Mouse (Mus musculus): ENCODE results near the gene Cacna2d1. TPM values are rescaled to one million over a fixed set of nuclear protein-coding genes. Genes with fewer than 3 reads are reported as not detected.
A peak's percentile ranks its signal among the peaks of the same experiment; 100 is the strongest.

Gene Cacna2d1
- polyA plus RNA-seq, 1 experiment from 2014 or later: 44.3 TPM

GRCm38 (mm10) chr5:15985901-15986300 is 51.4 kb downstream of the Cacna2d1 start:
- 9% methylated on average over 4 of the region's 4 CpGs for WGBS
- H3K27me3 ChIP-seq: peaks cover 80% of the 10 kb centered on the region

GRCm38 (mm10) chr5:15991428-15992139 is 57.1 kb downstream of the Cacna2d1 start:
- Histone ChIP-seq H3K9me3 (no peaks in the 10 kb centered on the region), H3K4me1 (replicated peaks) (peaks cover 26% of the 10 kb centered on the region), H3K4me3 (no peak overlapping the region), H3K4me2 (peak overlapping the region; percentile 33), H3K36me3 (no peaks in the 10 kb centered on the region), H3K27ac (replicated peaks) (peak overlapping the region; percentile 81), H3K9ac (peak overlapping the region; percentile 2; the same call in 1 of the 2 replicates), H3K27me3 (peaks cover 64% of the 10 kb centered on the region)
- 36% methylated on average over 12 of the region's 12 CpGs for WGBS
- ATAC-seq (ENCODE audit: low read depth): peak; percentile 68

More at GRCm38 (mm10) chr5:15985901-15986300, 51.4 kb downstream of the Cacna2d1 start:
- Histone ChIP-seq H3K4me3 (no peak overlapping the region), H3K27ac (replicated peaks) (no peak overlapping the region), H3K36me3 (no peaks in the 10 kb centered on the region), H3K4me1 (replicated peaks) (peaks cover 40% of the 10 kb centered on the region), H3K9ac (no peak overlapping the region), H3K4me2 (no peak overlapping the region), H3K9me3 (no peaks in the 10 kb centered on the region)
- ATAC-seq (ENCODE audit: low read depth): peak; percentile 95

- 17% methylated on average over 4 of the region's 4 CpGs for WGBS
Observed at GRCm38 (mm10) chr5:15993252-15993944, 58.9 kb downstream of the Cacna2d1 start.

GRCm38 (mm10) chr5:15997190-15997589 is 62.7 kb downstream of the Cacna2d1 start:
- peaks cover 63% of the 10 kb centered on the region for H3K27me3 ChIP-seq
- WGBS: 85% methylated on average over 3 of the region's 3 CpGs
- H3K9ac ChIP-seq: no peak overlapping the region
- ATAC-seq (ENCODE audit: low read depth): no peak
- H3K27ac ChIP-seq (replicated peaks): no peak overlapping the region
- H3K4me2 ChIP-seq: no peak overlapping the region
- H3K36me3 ChIP-seq: no peaks in the 10 kb centered on the region
- H3K4me1 ChIP-seq (replicated peaks): peaks cover 14% of the 10 kb centered on the region
- no peak overlapping the region for H3K4me3 ChIP-seq
- H3K9me3 ChIP-seq: no peaks in the 10 kb centered on the region

More at GRCm38 (mm10) chr5:15993252-15993944, 58.9 kb downstream of the Cacna2d1 start:
- peak; percentile 74 for ATAC-seq (ENCODE audit: low read depth)
- Histone ChIP-seq H3K27ac (replicated peaks) (peak overlapping the region; percentile 46; the same call in 1 of the 2 replicates), H3K4me1 (replicated peaks) (peaks cover 26% of the 10 kb centered on the region), H3K9me3 (no peaks in the 10 kb centered on the region), H3K9ac (no peak overlapping the region), H3K4me3 (no peak overlapping the region), H3K27me3 (peaks cover 67% of the 10 kb centered on the region), H3K4me2 (no peak overlapping the region), H3K36me3 (no peaks in the 10 kb centered on the region)

GRCm38 (mm10) chr5:15997769-15998168 is 63.3 kb downstream of the Cacna2d1 start:
- H3K4me1 ChIP-seq (replicated peaks): peaks cover 20% of the 10 kb centered on the region
- H3K9me3 ChIP-seq: no peaks in the 10 kb centered on the region
- H3K4me2 ChIP-seq: no peak overlapping the region
- H3K27ac ChIP-seq (replicated peaks): no peak overlapping the region
- no peak overlapping the region for H3K9ac ChIP-seq
- ATAC-seq (ENCODE audit: low read depth): no peak
- H3K27me3 ChIP-seq: peaks cover 63% of the 10 kb centered on the region
- H3K4me3 ChIP-seq: no peak overlapping the region
- 90% methylated on average over 1 of the region's 1 CpGs for WGBS
- H3K36me3 ChIP-seq: no peaks in the 10 kb centered on the region

GRCm38 (mm10) chr5:16000917-16001316 is 66.4 kb downstream of the Cacna2d1 start:
- Histone ChIP-seq H3K27me3 (peaks cover 63% of the 10 kb centered on the region), H3K4me2 (no peak overlapping the region), H3K4me3 (no peak overlapping the region), H3K9ac (no peak overlapping the region), H3K27ac (replicated peaks) (no peak overlapping the region), H3K36me3 (no peaks in the 10 kb centered on the region), H3K9me3 (no peaks in the 10 kb centered on the region), H3K4me1 (replicated peaks) (peaks cover 38% of the 10 kb centered on the region)
- no peak for ATAC-seq (ENCODE audit: low read depth)
- WGBS: 64% methylated on average over 2 of the region's 2 CpGs

GRCm38 (mm10) chr5:16002431-16003063 is 68.1 kb downstream of the Cacna2d1 start:
- no peaks in the 10 kb centered on the region for H3K9me3 ChIP-seq
- peak overlapping the region; percentile 87 for H3K27ac ChIP-seq (replicated peaks)

GRCm38 (mm10) chr5:16004305-16004704 is 69.8 kb downstream of the Cacna2d1 start:
- H3K27ac ChIP-seq (replicated peaks): peak overlapping the region; percentile 72

More at GRCm38 (mm10) chr5:16002431-16003063, 68.1 kb downstream of the Cacna2d1 start:
- ATAC-seq (ENCODE audit: low read depth): peak; percentile 79
- H3K27me3 ChIP-seq: peaks cover 60% of the 10 kb centered on the region
- no peaks in the 10 kb centered on the region for H3K36me3 ChIP-seq
- WGBS: 2% methylated on average over 9 of the region's 9 CpGs
- peak overlapping the region; percentile 45; the same call in 1 of the 2 replicates for H3K9ac ChIP-seq
- H3K4me3 ChIP-seq: no peak overlapping the region
- peak overlapping the region; percentile 37 for H3K4me2 ChIP-seq
- peaks cover 38% of the 10 kb centered on the region for H3K4me1 ChIP-seq (replicated peaks)

GRCm38 (mm10) chr5:16006964-16007363 is 72.5 kb downstream of the Cacna2d1 start:
- H3K4me1 ChIP-seq (replicated peaks): peaks cover 32% of the 10 kb centered on the region
- 82% methylated on average over 6 of the region's 6 CpGs for WGBS
- no peak overlapping the region for H3K27ac ChIP-seq (replicated peaks)
- ATAC-seq (ENCODE audit: low read depth): no peak
- peaks cover 61% of the 10 kb centered on the region for H3K27me3 ChIP-seq
- H3K9ac ChIP-seq: no peak overlapping the region
- no peak overlapping the region for H3K4me2 ChIP-seq
- no peak overlapping the region for H3K4me3 ChIP-seq
- no peaks in the 10 kb centered on the region for H3K36me3 ChIP-seq
- H3K9me3 ChIP-seq: no peaks in the 10 kb centered on the region

More at GRCm38 (mm10) chr5:16004305-16004704, 69.8 kb downstream of the Cacna2d1 start:
- Histone ChIP-seq H3K27me3 (peaks cover 60% of the 10 kb centered on the region), H3K9me3 (no peaks in the 10 kb centered on the region), H3K4me2 (no peak overlapping the region), H3K4me1 (replicated peaks) (peaks cover 38% of the 10 kb centered on the region), H3K4me3 (no peak overlapping the region), H3K9ac (no peak overlapping the region), H3K36me3 (no peaks in the 10 kb centered on the region)
- peak; percentile 78 for ATAC-seq (ENCODE audit: low read depth)
- WGBS: 24% methylated on average over 6 of the region's 6 CpGs

GRCm38 (mm10) chr5:16013649-16014048 is 79.2 kb downstream of the Cacna2d1 start:
- 68% methylated on average over 2 of the region's 2 CpGs for WGBS
- H3K4me3 ChIP-seq: no peak overlapping the region
- no peaks in the 10 kb centered on the region for H3K36me3 ChIP-seq
- H3K4me2 ChIP-seq: no peak overlapping the region
- H3K9ac ChIP-seq: no peak overlapping the region
- no peaks in the 10 kb centered on the region for H3K9me3 ChIP-seq
- no peak for ATAC-seq (ENCODE audit: low read depth)
- H3K4me1 ChIP-seq (replicated peaks): peaks cover 8% of the 10 kb centered on the region; the same call in 1 of the 2 replicates
- no peak overlapping the region for H3K27ac ChIP-seq (replicated peaks)
- H3K27me3 ChIP-seq: peaks cover 48% of the 10 kb centered on the region

GRCm38 (mm10) chr5:16014392-16014791 is 79.9 kb downstream of the Cacna2d1 start:
- no peak overlapping the region for H3K9ac ChIP-seq
- peaks cover 8% of the 10 kb centered on the region; the same call in 1 of the 2 replicates for H3K4me1 ChIP-seq (replicated peaks)
- peaks cover 40% of the 10 kb centered on the region for H3K27me3 ChIP-seq
- no peak overlapping the region for H3K27ac ChIP-seq (replicated peaks)
- H3K4me3 ChIP-seq: no peak overlapping the region
- H3K36me3 ChIP-seq: no peaks in the 10 kb centered on the region
- no peaks in the 10 kb centered on the region for H3K9me3 ChIP-seq
- no peak for ATAC-seq (ENCODE audit: low read depth)
- no peak overlapping the region for H3K4me2 ChIP-seq
- WGBS: 15% methylated on average over 2 of the region's 2 CpGs

Measured in neural tube, embryonic 13.5 days (tissue).